Mouse (Mus musculus): ENCODE data around the gene Hsd17b11. TPM values are rescaled to one million over a fixed set of nuclear protein-coding genes. Genes with fewer than 3 reads are reported as not detected.

Hsd17b11 gene
- polyA plus RNA-seq, 1 experiment from 2014 or later: 4.2 TPM

GRCm38 (mm10) chr5:103992831-103993230 is 28.9 kb downstream of the Hsd17b11 start:
- DNase-seq (no peak), ATAC-seq (ENCODE audit: insufficient read depth) (no peak)
- WGBS: 90% methylated on average over 9 of the region's 9 CpGs
- H3K27ac ChIP-seq (ENCODE audit: low read depth): no peak overlapping the region
- no peak overlapping the region for H3K9ac ChIP-seq
- H3K4me3 ChIP-seq (ENCODE audit: low read depth, low read length): no peak overlapping the region
- peaks cover 3% of the 10 kb centered on the region; the same call in 1 of the 2 replicates for H3K36me3 ChIP-seq (ENCODE audit: insufficient read depth)
- no peaks in the 10 kb centered on the region for H3K9me3 ChIP-seq (ENCODE audit: low read depth, low read length)
- H3K4me1 ChIP-seq (ENCODE audit: insufficient read depth): no peaks in the 10 kb centered on the region
- no peak for TF ChIP-seq CTCF (IDR thresholded peaks at IDR 0.05; ENCODE audit: low read depth)
- no peak overlapping the region for H3K4me2 ChIP-seq
- no peaks in the 10 kb centered on the region for H3K27me3 ChIP-seq (ENCODE audit: insufficient read depth, low read length)

DNA sequence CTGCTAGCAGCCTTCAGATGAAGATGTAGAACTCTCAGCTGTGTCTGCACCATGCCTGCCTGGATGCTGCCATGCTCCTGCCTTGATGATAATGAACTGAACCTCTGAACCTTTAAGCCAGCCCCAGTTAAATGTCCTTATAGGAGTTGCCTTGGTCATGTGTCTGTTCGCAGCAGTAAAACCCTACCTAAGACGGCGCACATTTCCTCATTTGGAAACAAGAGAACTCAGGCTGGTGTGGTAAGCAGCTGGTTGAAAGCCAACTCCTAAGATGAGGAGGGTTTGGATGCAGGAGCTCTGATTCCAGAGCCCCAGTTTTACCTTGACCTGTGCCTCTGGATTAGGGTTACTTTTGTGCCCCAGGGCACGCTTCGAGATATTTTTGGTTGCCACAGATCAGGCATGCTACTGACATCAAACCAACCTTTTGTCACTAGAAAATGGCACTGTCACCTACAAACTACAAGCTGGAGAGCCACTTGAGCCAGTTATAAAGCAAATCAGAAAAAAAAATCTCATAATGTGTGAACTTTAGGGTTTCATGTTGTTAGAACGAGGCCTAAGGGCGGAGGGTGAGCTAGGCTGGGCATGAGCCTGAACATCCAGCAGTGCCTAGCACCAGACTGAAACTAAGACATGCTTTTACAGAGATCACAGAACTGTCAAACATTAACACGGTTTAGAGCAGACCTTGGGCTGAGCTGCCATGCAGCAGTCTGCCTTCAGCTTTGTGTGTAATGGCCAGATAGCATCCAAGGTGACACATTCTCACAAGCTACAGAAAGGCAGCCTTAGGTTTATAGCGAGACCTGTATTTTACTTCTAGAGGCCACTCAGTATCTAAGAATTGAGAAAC is 40.8 kb downstream of the Hsd17b11 start:
- no peak overlapping the region for H3K9ac ChIP-seq
- H3K4me3 ChIP-seq (ENCODE audit: low read depth, low read length): no peak overlapping the region
- 78% methylated on average over 9 of the region's 9 CpGs for WGBS
- no peaks in the 10 kb centered on the region for H3K9me3 ChIP-seq (ENCODE audit: low read depth, low read length)
- TF ChIP-seq CTCF (IDR thresholded peaks at IDR 0.05; ENCODE audit: low read depth): no peak
- no peak overlapping the region for H3K27ac ChIP-seq (ENCODE audit: low read depth)
- H3K27me3 ChIP-seq (ENCODE audit: insufficient read depth, low read length): no peaks in the 10 kb centered on the region
- DNase-seq (no peak), ATAC-seq (ENCODE audit: insufficient read depth) (no peak)
- H3K36me3 ChIP-seq (ENCODE audit: insufficient read depth): no peaks in the 10 kb centered on the region
- no peak overlapping the region for H3K4me2 ChIP-seq
- no peaks in the 10 kb centered on the region for H3K4me1 ChIP-seq (ENCODE audit: insufficient read depth)

DNA sequence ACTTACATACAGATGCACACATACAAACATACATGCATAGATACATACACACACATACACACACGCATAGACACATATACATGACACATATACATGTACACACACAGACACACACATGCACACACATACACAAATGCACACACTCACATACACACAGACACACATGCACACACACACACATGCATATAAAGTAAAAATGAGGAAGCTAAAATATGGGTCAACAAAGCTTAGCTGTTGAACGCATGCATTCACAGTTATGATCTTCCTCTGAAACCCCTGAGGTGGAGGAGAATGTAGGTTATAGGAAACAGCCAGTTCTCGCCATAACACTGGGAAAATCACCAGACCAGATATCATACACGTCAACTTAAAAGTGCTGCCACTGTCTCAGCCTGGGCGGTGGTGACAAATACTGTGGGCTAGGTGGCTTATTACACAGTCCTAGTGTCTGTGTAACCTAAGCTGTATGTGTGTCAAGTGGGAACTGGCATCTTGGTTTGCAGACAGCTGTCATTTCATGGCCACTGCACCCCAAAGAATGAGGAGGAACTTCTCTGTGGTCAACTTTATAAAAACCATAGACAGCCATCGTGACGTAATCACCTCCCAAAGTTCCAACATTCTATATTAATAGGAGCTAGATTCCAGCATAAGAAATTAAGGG is 43.7 kb downstream of the Hsd17b11 start:
- Histone ChIP-seq H3K4me2 (no peak overlapping the region), H3K4me1 (ENCODE audit: insufficient read depth) (no peaks in the 10 kb centered on the region), H3K9me3 (ENCODE audit: low read depth, low read length) (no peaks in the 10 kb centered on the region), H3K4me3 (ENCODE audit: low read depth, low read length) (no peak overlapping the region), H3K9ac (no peak overlapping the region), H3K27me3 (ENCODE audit: insufficient read depth, low read length) (no peaks in the 10 kb centered on the region), H3K27ac (ENCODE audit: low read depth) (no peak overlapping the region), H3K36me3 (ENCODE audit: insufficient read depth) (no peaks in the 10 kb centered on the region)
- no peak for DNase-seq
- WGBS: 80% methylated on average over 7 of the region's 7 CpGs
- no peak for ATAC-seq (ENCODE audit: insufficient read depth)
- no peak for TF ChIP-seq CTCF (IDR thresholded peaks at IDR 0.05; ENCODE audit: low read depth)

- ATAC-seq (ENCODE audit: insufficient read depth): no peak
- no peak within 1 kb of the TSS for H3K4me3 ChIP-seq (ENCODE audit: low read depth, low read length)
- H3K36me3 ChIP-seq (ENCODE audit: insufficient read depth): no peaks in the 10 kb centered on the region
- H3K27ac ChIP-seq (ENCODE audit: low read depth): no peak within 1 kb of the TSS
- no peak for DNase-seq
- no peak within 1 kb of the TSS for H3K9ac ChIP-seq
- H3K4me1 ChIP-seq (ENCODE audit: insufficient read depth): no peaks in the 10 kb centered on the region
- H3K4me2 ChIP-seq: no peak within 1 kb of the TSS
- no peaks in the 10 kb centered on the region for H3K9me3 ChIP-seq (ENCODE audit: low read depth, low read length)
- TF ChIP-seq CTCF (IDR thresholded peaks at IDR 0.05; ENCODE audit: low read depth): no peak
- 63% methylated on average over 4 of the region's 4 CpGs for WGBS
- H3K27me3 ChIP-seq (ENCODE audit: insufficient read depth, low read length): no peaks in the 10 kb centered on the region
Observed at GRCm38 (mm10) chr5:103977297-103977696, 44.4 kb downstream of the Hsd17b11 start, which contains the start of gene Hsd17b13. Hsd17b13 (minus strand) TSS chr5:103977410.

- no peak overlapping the region for H3K9ac ChIP-seq
- ATAC-seq (ENCODE audit: insufficient read depth) (no peak), DNase-seq (no peak)
- no peaks in the 10 kb centered on the region for H3K4me1 ChIP-seq (ENCODE audit: insufficient read depth)
- H3K27ac ChIP-seq (ENCODE audit: low read depth): no peak overlapping the region
- H3K36me3 ChIP-seq (ENCODE audit: insufficient read depth): no peaks in the 10 kb centered on the region
- no peaks in the 10 kb centered on the region for H3K9me3 ChIP-seq (ENCODE audit: low read depth, low read length)
- H3K27me3 ChIP-seq (ENCODE audit: insufficient read depth, low read length): no peaks in the 10 kb centered on the region
- no peak for TF ChIP-seq CTCF (IDR thresholded peaks at IDR 0.05; ENCODE audit: low read depth)
- 55% methylated on average over 7 of the region's 7 CpGs for WGBS
- H3K4me3 ChIP-seq (ENCODE audit: low read depth, low read length): no peak overlapping the region
- no peak overlapping the region for H3K4me2 ChIP-seq
Observed at GRCm38 (mm10) chr5:103975736-103976135, 46.0 kb downstream of the Hsd17b11 start.

GRCm38 (mm10) chr5:103972801-103973200 is 48.9 kb downstream of the Hsd17b11 start:
- WGBS: 56% methylated on average over 13 of the region's 13 CpGs

DNA sequence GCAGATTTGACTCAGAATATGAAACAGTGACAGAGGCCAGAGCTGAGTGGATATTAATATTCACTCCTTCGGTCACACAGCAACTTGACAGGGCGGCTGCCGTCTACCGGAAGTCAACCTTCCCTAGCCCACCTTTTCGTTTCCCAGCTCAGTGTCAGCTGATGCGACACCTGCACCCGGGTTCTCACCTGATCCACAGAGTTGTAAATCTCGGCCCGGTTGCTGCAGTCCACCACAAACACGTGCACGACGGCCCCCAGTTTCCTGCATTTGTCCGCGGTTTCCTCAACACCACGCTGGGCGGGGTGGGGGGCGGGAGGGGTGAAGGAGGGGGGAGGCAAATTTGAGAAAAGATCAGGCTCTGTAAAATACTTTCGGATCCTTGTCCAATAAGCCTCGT is 49.3 kb downstream of the Hsd17b11 start:
- H3K4me3 ChIP-seq (ENCODE audit: low read depth, low read length): no peak overlapping the region; the same call in 1 of the 2 replicates
- H3K4me1 ChIP-seq (ENCODE audit: insufficient read depth): no peaks in the 10 kb centered on the region
- peak overlapping the region; percentile 45 for H3K4me2 ChIP-seq
- H3K27me3 ChIP-seq (ENCODE audit: insufficient read depth, low read length): no peaks in the 10 kb centered on the region
- H3K27ac ChIP-seq (ENCODE audit: low read depth): no peak overlapping the region
- DNase-seq: no peak
- H3K9ac ChIP-seq: no peak overlapping the region
- 51% methylated on average over 19 of the region's 19 CpGs for WGBS
- no peak for ATAC-seq (ENCODE audit: insufficient read depth)
- no peaks in the 10 kb centered on the region for H3K36me3 ChIP-seq (ENCODE audit: insufficient read depth)
- TF ChIP-seq CTCF (IDR thresholded peaks at IDR 0.05; ENCODE audit: low read depth): no peak
- H3K9me3 ChIP-seq (ENCODE audit: low read depth, low read length): no peaks in the 10 kb centered on the region

More at GRCm38 (mm10) chr5:103972801-103973200, 48.9 kb downstream of the Hsd17b11 start:
- no peaks in the 10 kb centered on the region for H3K36me3 ChIP-seq (ENCODE audit: insufficient read depth)
- ATAC-seq (ENCODE audit: insufficient read depth) (no peak), DNase-seq (no peak)
- TF ChIP-seq CTCF (IDR thresholded peaks at IDR 0.05; ENCODE audit: low read depth): no peak
- H3K27ac ChIP-seq (ENCODE audit: low read depth): no peak overlapping the region
- peak overlapping the region; percentile 45 for H3K4me2 ChIP-seq
- H3K27me3 ChIP-seq (ENCODE audit: insufficient read depth, low read length): no peaks in the 10 kb centered on the region
- no peaks in the 10 kb centered on the region for H3K4me1 ChIP-seq (ENCODE audit: insufficient read depth)
- H3K9ac ChIP-seq: no peak overlapping the region
- no peak overlapping the region; the same call in 1 of the 2 replicates for H3K4me3 ChIP-seq (ENCODE audit: low read depth, low read length)
- H3K9me3 ChIP-seq (ENCODE audit: low read depth, low read length): no peaks in the 10 kb centered on the region

All from lung, embryonic 14.5 days (tissue).